Mouse (Mus musculus): ENCODE results near the gene Gpr156. TPM values are rescaled to one million over a fixed set of nuclear protein-coding genes. Genes with fewer than 3 reads are reported as not detected.

Gpr156 gene
- polyA plus RNA-seq, 1 experiment from 2014 or later = 4.2 TPM

DNA sequence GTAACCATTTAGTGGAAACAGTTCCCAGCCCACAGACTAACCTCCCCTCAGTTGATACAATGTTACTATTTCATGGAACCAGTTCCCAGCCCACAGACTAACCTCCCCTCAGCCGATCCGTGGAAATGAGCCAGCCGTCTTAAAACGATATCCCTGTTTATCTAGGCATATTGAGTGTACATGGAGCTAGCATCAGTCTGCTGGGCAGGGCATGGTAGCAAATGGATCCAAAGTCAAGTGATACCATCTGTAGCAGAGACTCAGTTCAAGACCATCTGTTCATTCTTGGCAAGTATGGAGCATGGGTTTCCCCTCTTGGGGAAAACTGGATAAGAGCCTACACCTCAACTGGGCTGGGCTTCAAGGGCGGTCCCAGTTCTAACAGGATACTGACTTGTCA lies 128.3 kb downstream of the Gpr156 start:
- H3K4me2 ChIP-seq = no peak overlapping the region
- H3K27me3 ChIP-seq (ENCODE audit: control insufficient read depth, insufficient read depth, low read length) = no peaks in the 10 kb centered on the region
- DNase-seq (ENCODE audit: low spot score, missing footprints) (no peak), ATAC-seq (ENCODE audit: low FRiP score) (no peak)
- H3K4me1 ChIP-seq (ENCODE audit: control insufficient read depth, insufficient read depth, low read length) = no peaks in the 10 kb centered on the region
- no peaks in the 10 kb centered on the region for H3K9me3 ChIP-seq (ENCODE audit: control insufficient read depth, low read length)
- no peak overlapping the region for H3K4me3 ChIP-seq (ENCODE audit: low read depth, low read length)
- no peak overlapping the region for H3K9ac ChIP-seq (ENCODE audit: low read length)
- 92% methylated on average over 5 of the region's 5 CpGs for WGBS
- H3K36me3 ChIP-seq (ENCODE audit: control insufficient read depth, insufficient read depth, low read length) = no peaks in the 10 kb centered on the region
- H3K27ac ChIP-seq (ENCODE audit: low read depth, low read length) = no peak overlapping the region

DNA sequence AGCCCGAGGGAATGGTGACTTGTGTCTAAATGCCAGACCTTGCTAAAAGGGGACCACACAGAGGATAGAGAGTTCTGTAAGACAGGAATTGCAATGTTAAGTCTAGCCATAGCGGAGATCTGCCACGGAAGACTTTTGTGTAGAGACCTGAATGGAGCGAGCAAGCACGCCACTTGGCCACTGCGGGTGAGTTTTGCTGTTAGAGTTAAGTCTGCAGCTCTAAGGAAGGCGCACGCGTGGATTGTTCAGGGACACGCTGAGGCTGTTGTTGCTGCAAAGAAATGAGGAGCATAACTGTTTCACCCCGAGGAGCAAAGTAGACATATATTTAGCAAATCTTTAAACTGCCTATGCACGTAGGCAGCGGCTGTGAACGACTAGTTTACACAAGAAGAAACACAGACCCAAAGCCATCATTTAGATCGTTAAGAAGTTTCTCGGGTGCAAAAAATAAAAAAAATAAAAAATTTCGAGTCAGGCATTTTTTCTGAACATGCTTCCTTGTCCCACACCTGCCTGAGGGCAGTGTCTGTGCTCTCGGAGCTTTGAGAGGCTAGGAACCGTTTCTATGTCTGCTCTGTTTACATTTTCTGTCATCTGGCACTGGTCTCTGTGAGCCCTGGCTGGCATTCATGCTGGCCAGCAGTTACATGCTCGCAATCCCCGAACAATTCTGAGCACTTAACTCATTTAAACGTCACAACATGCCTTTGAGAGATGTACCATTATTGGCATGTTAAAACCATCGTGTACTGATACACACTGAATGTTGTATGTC lies 131.7 kb downstream of the Gpr156 start:
- H3K9ac ChIP-seq (ENCODE audit: low read length) = no peak overlapping the region
- DNase-seq (ENCODE audit: low spot score, missing footprints) (no peak), ATAC-seq (ENCODE audit: low FRiP score) (no peak)
- no peaks in the 10 kb centered on the region for H3K36me3 ChIP-seq (ENCODE audit: control insufficient read depth, insufficient read depth, low read length)
- H3K27me3 ChIP-seq (ENCODE audit: control insufficient read depth, insufficient read depth, low read length) = no peaks in the 10 kb centered on the region
- no peak overlapping the region for H3K27ac ChIP-seq (ENCODE audit: low read depth, low read length)
- no peak overlapping the region for H3K4me3 ChIP-seq (ENCODE audit: low read depth, low read length)
- H3K4me1 ChIP-seq (ENCODE audit: control insufficient read depth, insufficient read depth, low read length) = no peaks in the 10 kb centered on the region
- 85% methylated on average over 23 of the region's 23 CpGs for WGBS
- no peaks in the 10 kb centered on the region for H3K9me3 ChIP-seq (ENCODE audit: control insufficient read depth, low read length)
- no peak overlapping the region for H3K4me2 ChIP-seq

Other genes starting within 250 kb of the Gpr156 start
- gene Fstl1, start 139.6 kb upstream of the Gpr156 start, polyA plus RNA-seq (2014; fragmentation: Nextera tagmentation; extraction: Ambion mirVana) = 199 and 211 TPM in 2 replicates
- gene Gm36028, start 55.4 kb upstream of the Gpr156 start, polyA plus RNA-seq (2014; fragmentation: Nextera tagmentation; extraction: Ambion mirVana) = 0.12 and 0.15 TPM in 2 replicates
- gene Lrrc58, start 48.1 kb upstream of the Gpr156 start, polyA plus RNA-seq (2014; fragmentation: Nextera tagmentation; extraction: Ambion mirVana) = 49.8 and 53.1 TPM in 2 replicates
- 120 and 121 TPM in 2 replicates for gene Gsk3b, start 172.5 kb downstream of the Gpr156 start, polyA plus RNA-seq (2014; fragmentation: Nextera tagmentation; extraction: Ambion mirVana)